20 mouse cellular contexts compared by ENCODE assay signal in genomic region chr11:78040878-78041277, GRCm38 (mm10). TPM values are rescaled to one million over a fixed set of nuclear protein-coding genes. Genes with fewer than 3 reads are reported as not detected.
DNase-seq lines count a peak whose midpoint lies in the region; ATAC-seq and TF ChIP-seq lines count a peak whose summit lies in the region.
"Had no signal": no experiment of that assay in that cellular context is flagged by ENCODE, and none has a peak within 500 bp of the region (broad histone marks: within the 10 kb centered on the region; RNA-seq: fewer than 3 reads in every experiment).

No protein-coding gene starts in this region.

- H3K4me1 ChIP-seq in forebrain, postnatal 0 days (ENCODE audit: insufficient read depth): peaks cover 8% of the 10 kb centered on the region; the same call in 1 of the 2 replicates
- peaks cover 18% of the 10 kb centered on the region for H3K4me1 ChIP-seq in forebrain, embryonic 16.5 days (replicated peaks; ENCODE audit: control insufficient read depth, insufficient read depth, low read length)

- TF ChIP-seq CTCF in forebrain, postnatal 0 days (IDR thresholded peaks at IDR 0.05; ENCODE audit: low read depth): peak; percentile 56
- TF ChIP-seq CTCF in left cerebral cortex, adult 2 months (IDR thresholded peaks at IDR 0.05): peak; percentile 34
- peak; percentile 55 for TF ChIP-seq CTCF in Patski (IDR thresholded peaks at IDR 0.05)

- no peak for ATAC-seq in forebrain, postnatal 0 days
- ATAC-seq in forebrain, embryonic 16.5 days: no peak
- ATAC-seq in Patski: no peak
- no peak for ATAC-seq in CD4-positive, CD25-positive, alpha-beta regulatory T cell, adult 4 months

- CTCF ChIA-PET in Patski (lab: Charles Lee): no interaction called here

- H3K27me3 ChIP-seq in forebrain, postnatal 0 days (ENCODE audit: insufficient read depth, low read length): no peaks in the 10 kb centered on the region
- H3K27me3 ChIP-seq in forebrain, embryonic 16.5 days (replicated peaks; ENCODE audit: control insufficient read depth, insufficient read depth, low read length): no peaks in the 10 kb centered on the region
- no peaks in the 10 kb centered on the region for H3K27me3 ChIP-seq in Patski
- H3K27me3 ChIP-seq: embryonic facial prominence, embryonic 12.5 days; heart, embryonic 15.5 days; limb, embryonic 13.5 days had no signal

- intact Hi-C loops in left cerebral cortex, adult 2 months (cut with DNase I): no loop called here
- intact Hi-C loops in left cerebral cortex, postnatal 36 days (cut with DNase I): no loop called here

- peaks cover 4% of the 10 kb centered on the region; the same call in 1 of the 2 replicates for H3K36me3 ChIP-seq in forebrain, postnatal 0 days (ENCODE audit: insufficient read depth)
- 0 out of 2 replicates have a peak, but pooled peaks cover under 1% of the 10 kb centered on the region for H3K36me3 ChIP-seq in forebrain, embryonic 16.5 days (ENCODE audit: control insufficient read depth, insufficient read depth)

- 64% methylated on average over 2 of the region's 2 CpGs for WGBS in forebrain, postnatal 0 days
- WGBS in forebrain, embryonic 16.5 days: 63% methylated on average over 2 of the region's 2 CpGs

- H3K9me3 ChIP-seq in forebrain, postnatal 0 days (ENCODE audit: low read length): no peaks in the 10 kb centered on the region
- H3K9me3 ChIP-seq in forebrain, embryonic 16.5 days (ENCODE audit: control insufficient read depth, low read length): no peaks in the 10 kb centered on the region
- H3K9me3 ChIP-seq: embryonic facial prominence, embryonic 12.5 days; heart, embryonic 15.5 days had no signal

- no peak overlapping the region for H3K4me3 ChIP-seq in forebrain, postnatal 0 days (ENCODE audit: low read depth, low read length)
- H3K4me3 ChIP-seq in forebrain, embryonic 16.5 days (replicated peaks; ENCODE audit: low read length): no peak overlapping the region
- no peak overlapping the region for H3K4me3 ChIP-seq in left cerebral cortex, adult 2 months
- H3K4me3 ChIP-seq: embryonic facial prominence, embryonic 12.5 days; erythroblast, embryonic 14.5 days; heart, embryonic 15.5 days; limb, embryonic 13.5 days had no signal

- no peak overlapping the region for H3K4me2 ChIP-seq in forebrain, postnatal 0 days (ENCODE audit: low read depth)
- no peak overlapping the region for H3K4me2 ChIP-seq in forebrain, embryonic 16.5 days (ENCODE audit: low read length)
- H3K4me2 ChIP-seq: embryonic facial prominence, embryonic 12.5 days; heart, embryonic 15.5 days; limb, embryonic 13.5 days had no signal

- in situ Hi-C loops in Patski (cut with MboI; ENCODE audit: low pct_unique_long_range_greater_than_20kb): no loop called here

- no peak for DNase-seq in forebrain, postnatal 0 days
- DNase-seq in left cerebral cortex, adult 2 months (ENCODE audit: extremely low spot score in 1 of 2, low spot score in 2 of 2): no peak
- no peak for DNase-seq in left cerebral cortex, postnatal 36 days (ENCODE audit: low spot score in 2 of 2)
- DNase-seq in A20 (ENCODE audit: low read depth, low spot score) (peak; percentile 23), Patski (ENCODE audit: low read depth, low spot score) (no peak)
- no peak for DNase-seq in ovary, adult 18-20 months (ENCODE audit: low spot score)
- DNase-seq: cerebellum, adult 9-11 months; gastrocnemius, postnatal 10 days; heart, adult 18-20 months; kidney, adult 2 months; kidney, postnatal 25 days; layer of hippocampus, adult 9-11 months; lung, postnatal 4 days; retina, postnatal 1 day had no signal

- POLR2A ChIA-PET in Patski (lab: Charles Lee): no interaction called here

- no peak overlapping the region for H3K27ac ChIP-seq in forebrain, postnatal 0 days (ENCODE audit: low read depth, low read length)
- no peak overlapping the region for H3K27ac ChIP-seq in forebrain, embryonic 16.5 days (ENCODE audit: low read length)
- H3K27ac ChIP-seq in left cerebral cortex, adult 2 months: no peak overlapping the region
- H3K27ac ChIP-seq: embryonic facial prominence, embryonic 12.5 days; heart, embryonic 15.5 days; limb, embryonic 13.5 days had no signal

- no peak overlapping the region for H3K9ac ChIP-seq in forebrain, postnatal 0 days
- no peak overlapping the region for H3K9ac ChIP-seq in forebrain, embryonic 16.5 days (replicated peaks; ENCODE audit: low read depth, low read length)
- H3K9ac ChIP-seq: embryonic facial prominence, embryonic 12.5 days; heart, embryonic 15.5 days; limb, embryonic 13.5 days had no signal

RNA-seq across cellular contexts. Expression of gene Flot2, which starts 3.1 kb away (rescaled TPM):
- 77.1 and 83.9 TPM in 2 replicates for total RNA-seq in forebrain, postnatal 0 days (2014; rRNA removed)
- polyA plus RNA-seq in forebrain, postnatal 0 days (2015; fragmentation: Nextera tagmentation; extraction: Ambion mirVana): 101 and 105 TPM in 2 replicates
- 101 and 106 TPM in 2 replicates for polyA plus RNA-seq in forebrain, embryonic 16.5 days (2015; fragmentation: Nextera tagmentation; extraction: Ambion mirVana)
- 10 to 100 TPM; 91.2 to 96.0 TPM for total RNA-seq in left cerebral cortex, adult 2 months (2021)
- total RNA-seq in left cerebral cortex, postnatal 36 days (2021): 100 to 1,000 TPM in 1 of 2 experiments, 10 to 100 TPM in 1; 89.5 to 103 TPM
- 143 TPM for polyA plus RNA-seq in Patski (2021)
- polyA plus RNA-seq in CD4-positive, CD25-positive, alpha-beta regulatory T cell, adult 4 months (2017; shearing (Covaris generic)): 10 to 100 TPM; 20.2 to 26.1 TPM

RNA-seq across cellular contexts. Expression of gene Dhrs13, which starts 8.8 kb away (rescaled TPM):
- 48.4 and 59.2 TPM in 2 replicates for total RNA-seq in forebrain, postnatal 0 days (2014; rRNA removed)
- 40.5 and 48.4 TPM in 2 replicates for polyA plus RNA-seq in forebrain, postnatal 0 days (2015; fragmentation: Nextera tagmentation; extraction: Ambion mirVana)
- polyA plus RNA-seq in forebrain, embryonic 16.5 days (2015; fragmentation: Nextera tagmentation; extraction: Ambion mirVana): 29.5 and 33.8 TPM in 2 replicates
- total RNA-seq in left cerebral cortex, adult 2 months (2021): 1 to 10 TPM; 5.5 to 6.3 TPM
- total RNA-seq in left cerebral cortex, postnatal 36 days (2021): 1 to 10 TPM; 7.2 to 8.0 TPM
- 17.9 TPM for polyA plus RNA-seq in Patski (2021)
- 1 to 10 TPM; 1.0 to 2.5 TPM for polyA plus RNA-seq in CD4-positive, CD25-positive, alpha-beta regulatory T cell, adult 4 months (2017; shearing (Covaris generic))

RNA-seq across cellular contexts. Expression of gene Eral1, which starts 39.3 kb away (rescaled TPM):
- total RNA-seq in forebrain, postnatal 0 days (2014; rRNA removed): 27.4 and 30.3 TPM in 2 replicates
- polyA plus RNA-seq in forebrain, postnatal 0 days (2015; fragmentation: Nextera tagmentation; extraction: Ambion mirVana): 25.5 and 26.7 TPM in 2 replicates
- polyA plus RNA-seq in forebrain, embryonic 16.5 days (2015; fragmentation: Nextera tagmentation; extraction: Ambion mirVana): 34.2 and 34.3 TPM in 2 replicates
- 10 to 100 TPM; 18.9 to 19.0 TPM for total RNA-seq in left cerebral cortex, adult 2 months (2021)
- 10 to 100 TPM; 18.9 to 19.1 TPM for total RNA-seq in left cerebral cortex, postnatal 36 days (2021)
- 22.1 TPM for polyA plus RNA-seq in Patski (2021)
- 10 to 100 TPM; 39.9 to 61.8 TPM for polyA plus RNA-seq in CD4-positive, CD25-positive, alpha-beta regulatory T cell, adult 4 months (2017; shearing (Covaris generic))

RNA-seq across cellular contexts. Expression of gene Fam222b, which starts 53.6 kb away (rescaled TPM):
- total RNA-seq in forebrain, postnatal 0 days (2014; rRNA removed): 17.4 and 24.6 TPM in 2 replicates
- 21.9 and 24.0 TPM in 2 replicates for polyA plus RNA-seq in forebrain, postnatal 0 days (2015; fragmentation: Nextera tagmentation; extraction: Ambion mirVana)
- polyA plus RNA-seq in forebrain, embryonic 16.5 days (2015; fragmentation: Nextera tagmentation; extraction: Ambion mirVana): 18.8 and 21.1 TPM in 2 replicates
- total RNA-seq in left cerebral cortex, adult 2 months (2021): 10 to 100 TPM; 27.5 to 32.1 TPM
- total RNA-seq in left cerebral cortex, postnatal 36 days (2021): 10 to 100 TPM; 29.0 to 29.7 TPM
- 18.6 TPM for polyA plus RNA-seq in Patski (2021)
- polyA plus RNA-seq in CD4-positive, CD25-positive, alpha-beta regulatory T cell, adult 4 months (2017; shearing (Covaris generic)): 10 to 100 TPM; 11.0 to 14.9 TPM

RNA-seq across cellular contexts. Expression of gene Phf12, which starts 58.3 kb away (rescaled TPM):
- total RNA-seq in forebrain, postnatal 0 days (2014; rRNA removed): 35.9 and 49.3 TPM in 2 replicates
- 6.2 and 9.1 TPM in 2 replicates for polyA plus RNA-seq in forebrain, postnatal 0 days (2015; fragmentation: Nextera tagmentation; extraction: Ambion mirVana)
- polyA plus RNA-seq in forebrain, embryonic 16.5 days (2015; fragmentation: Nextera tagmentation; extraction: Ambion mirVana): 20.6 and 23.0 TPM in 2 replicates
- total RNA-seq in left cerebral cortex, adult 2 months (2021): 10 to 100 TPM; 58.9 to 59.2 TPM
- 10 to 100 TPM; 51.7 to 63.6 TPM for total RNA-seq in left cerebral cortex, postnatal 36 days (2021)
- 60.8 TPM for polyA plus RNA-seq in Patski (2021)
- polyA plus RNA-seq in CD4-positive, CD25-positive, alpha-beta regulatory T cell, adult 4 months (2017; shearing (Covaris generic)): 10 to 100 TPM; 28.5 to 31.9 TPM
